Comparison of ENCODE assay signal across 13 mouse cellular contexts in genomic region chr3:79324697-79325526, GRCm38 (mm10). TPM values are rescaled to one million over a fixed set of nuclear protein-coding genes. Genes with fewer than 3 reads are reported as not detected.
DNase-seq lines count a peak whose midpoint lies in the region; ATAC-seq and TF ChIP-seq lines count a peak whose summit lies in the region.
"Had no signal": no experiment of that assay in that cellular context is flagged by ENCODE, and none has a peak within 500 bp of the region (broad histone marks: within the 10 kb centered on the region; RNA-seq: fewer than 3 reads in every experiment).

No protein-coding gene starts in this region.

- no peaks in the 10 kb centered on the region for H3K27me3 ChIP-seq in heart, embryonic 14.5 days (ENCODE audit: control insufficient read depth, insufficient read depth, low read length)
- no peaks in the 10 kb centered on the region for H3K27me3 ChIP-seq in neural tube, embryonic 12.5 days (replicated peaks)
- no peaks in the 10 kb centered on the region for H3K27me3 ChIP-seq in intestine, postnatal 0 days (replicated peaks; ENCODE audit: control insufficient read depth, insufficient read depth, low read length)

- intact Hi-C loops in heart, postnatal 36 days (cut with DNase I), result loop anchor here (1.0 kb wide), 1 partner anchor 18 kb away; no protein-coding TSS in a partner anchor

- no peak for DNase-seq in heart, postnatal 36 days
- no peak for DNase-seq in neural tube, embryonic 10.5 days (ENCODE audit: extremely low spot score, low spot score)
- DNase-seq in layer of hippocampus, postnatal 10 days (ENCODE audit: low spot score in 2 of 2), result no peak
- DNase-seq in adrenal gland, postnatal 25 days, result no peak
- DNase-seq in MN1 (ENCODE audit: low spot score), result no peak
- DNase-seq: adrenal gland, adult 2 months; cerebellum, adult 8-10 months; gastrocnemius, postnatal 10 days had no signal

- H3K36me3 ChIP-seq in heart, embryonic 14.5 days (ENCODE audit: control insufficient read depth, insufficient read depth, low read length), result no peaks in the 10 kb centered on the region
- no peaks in the 10 kb centered on the region for H3K36me3 ChIP-seq in neural tube, embryonic 12.5 days
- H3K36me3 ChIP-seq in intestine, postnatal 0 days (ENCODE audit: control insufficient read depth, insufficient read depth), result no peaks in the 10 kb centered on the region

- no peak overlapping the region for H3K9ac ChIP-seq in heart, embryonic 14.5 days (ENCODE audit: low read length)
- no peak overlapping the region for H3K9ac ChIP-seq in neural tube, embryonic 12.5 days
- H3K9ac ChIP-seq in intestine, postnatal 0 days (ENCODE audit: low read depth, low read length), result no peak overlapping the region

- 44% methylated on average over 10 of the region's 10 CpGs for WGBS in heart, embryonic 14.5 days
- 52% methylated on average over 10 of the region's 10 CpGs for WGBS in neural tube, embryonic 12.5 days
- WGBS in intestine, postnatal 0 days, result 32% methylated on average over 10 of the region's 10 CpGs

- TF ChIP-seq CTCF in intestine, postnatal 0 days (IDR thresholded peaks at IDR 0.05; ENCODE audit: low read depth), result no peak

- no peak overlapping the region for H3K4me3 ChIP-seq in heart, embryonic 14.5 days (ENCODE audit: control insufficient read depth in 1 of 2, insufficient read depth in 1 of 2, low read depth in 1 of 2, low read length in 2 of 2)
- H3K4me3 ChIP-seq in neural tube, embryonic 12.5 days, result no peak overlapping the region
- H3K4me3 ChIP-seq in intestine, postnatal 0 days (ENCODE audit: low read depth, low read length), result no peak overlapping the region

- peak overlapping the region; percentile 38 for H3K4me2 ChIP-seq in heart, embryonic 14.5 days (ENCODE audit: low read length)
- no peak overlapping the region for H3K4me2 ChIP-seq in neural tube, embryonic 12.5 days (replicated peaks)
- peak overlapping the region; percentile 30 for H3K4me2 ChIP-seq in intestine, postnatal 0 days (replicated peaks; ENCODE audit: low read depth)

- H3K27ac ChIP-seq in heart, embryonic 14.5 days (replicated peaks in 1 of 2; ENCODE audit: control insufficient read depth in 1 of 2, insufficient read depth in 1 of 2, low read depth in 2 of 2, low read length in 2 of 2), result no peak overlapping the region
- H3K27ac ChIP-seq in neural tube, embryonic 12.5 days, result no peak overlapping the region; the same call in 1 of the 2 replicates
- H3K27ac ChIP-seq in intestine, postnatal 0 days (ENCODE audit: low read depth, low read length), result no peak overlapping the region

- no peaks in the 10 kb centered on the region for H3K9me3 ChIP-seq in heart, embryonic 14.5 days (ENCODE audit: control insufficient read depth, low read length)
- H3K9me3 ChIP-seq in neural tube, embryonic 12.5 days, result no peaks in the 10 kb centered on the region
- no peaks in the 10 kb centered on the region for H3K9me3 ChIP-seq in intestine, postnatal 0 days (ENCODE audit: control insufficient read depth)

- no peak for ATAC-seq in heart, embryonic 14.5 days (ENCODE audit: insufficient number of reproducible peaks, insufficient read depth, low FRiP score, low read depth)
- ATAC-seq in neural tube, embryonic 12.5 days (ENCODE audit: low FRiP score, low read depth), result peak; percentile 61
- no peak for ATAC-seq in intestine, postnatal 0 days

- H3K4me1 ChIP-seq in heart, embryonic 14.5 days (ENCODE audit: control insufficient read depth in 2 of 2, insufficient read depth in 2 of 2, low read length in 2 of 2), result peaks cover 5% of the 10 kb centered on the region in 2 experiments; a peak in 2 of 4 replicates
- H3K4me1 ChIP-seq in neural tube, embryonic 12.5 days, result peaks cover 15% of the 10 kb centered on the region; the same call in 1 of the 2 replicates
- no peaks in the 10 kb centered on the region for H3K4me1 ChIP-seq in intestine, postnatal 0 days (replicated peaks; ENCODE audit: control insufficient read depth, insufficient read depth, low read length)

RNA-seq across cellular contexts. Expression of gene Gm17359, which starts 11.5 kb away (rescaled TPM):
- polyA plus RNA-seq in heart, embryonic 14.5 days (2014; fragmentation: Nextera tagmentation; extraction: Ambion mirVana), result not detected in 2 replicates
- not detected for total RNA-seq in heart, postnatal 36 days (2021)
- 0.28 TPM in 1 of 2 replicates, not detected in the other for polyA plus RNA-seq in neural tube, embryonic 12.5 days (2016; fragmentation: Nextera tagmentation; extraction: Ambion mirVana)
- polyA plus RNA-seq in intestine, postnatal 0 days (2015; fragmentation: Nextera tagmentation; extraction: Ambion mirVana), result not detected in 2 replicates
- total RNA-seq in layer of hippocampus, postnatal 10 days (2021), result not detected
- total RNA-seq in adrenal gland, postnatal 25 days (2021), result not detected in 2 replicates
- total RNA-seq: adrenal gland, adult 2 months; gastrocnemius, postnatal 10 days; layer of hippocampus, adult 18-20 months had no signal
- polyA plus RNA-seq: adrenal gland, adult 2 months; liver, embryonic 16.5 days had no signal

RNA-seq across cellular contexts. Expression of gene Rapgef2, which starts 38.6 kb away (rescaled TPM):
- polyA plus RNA-seq in heart, embryonic 14.5 days (2014; fragmentation: Nextera tagmentation; extraction: Ambion mirVana), result 7.3 and 8.0 TPM in 2 replicates
- total RNA-seq in heart, postnatal 36 days (2021), result 10 to 100 TPM; 35.1 to 35.4 TPM
- 8.6 and 8.9 TPM in 2 replicates for polyA plus RNA-seq in neural tube, embryonic 12.5 days (2016; fragmentation: Nextera tagmentation; extraction: Ambion mirVana)
- polyA plus RNA-seq in intestine, postnatal 0 days (2015; fragmentation: Nextera tagmentation; extraction: Ambion mirVana), result 3.2 and 4.1 TPM in 2 replicates
- 100 to 1,000 TPM in 1 of 2 experiments, 10 to 100 TPM in 1; 92.7 to 105 TPM for total RNA-seq in layer of hippocampus, postnatal 10 days (2021)
- 25.9 and 27.8 TPM in 2 replicates for total RNA-seq in adrenal gland, postnatal 25 days (2021)
